Mouse (Mus musculus) forebrain, postnatal 0 days (tissue): Measurements from ENCODE around the gene Pkp1. TPM values are rescaled to one million over a fixed set of nuclear protein-coding genes. Genes with fewer than 3 reads are reported as not detected.

Source experiments
- ATAC-seq: fragments of 200-750 bp; cut with Nextera tagmentation; 2 replicates; pipeline ENCODE4 v1.8.0; 2017; ENCODE audit warnings: mild to moderate bottlenecking, moderate library complexity
- DNase-seq: peaks from one replicate; pipeline ENCODE4 v3.0.0-alpha.2; 2015
- H3K27ac ChIP-seq: fragments of 300-500 bp; sonication (generic); 2 replicates; pipeline ENCODE4 v1.5.1; 2014; ENCODE audit warnings: low read depth, mild to moderate bottlenecking, antibody characterized with exemption, low read length, moderate library complexity, mixed read lengths
- H3K27me3 ChIP-seq: fragments of 300-500 bp; sonication (generic); 2 replicates; pipeline ENCODE4 v1.6.1; 2014; ENCODE audit warnings: mild to moderate bottlenecking, low read length, mixed read lengths; ENCODE audit not compliant: insufficient read depth
- H3K36me3 ChIP-seq: fragments of 300-500 bp; sonication (generic); 2 replicates; pipeline ENCODE4 v1.6.1; 2014; ENCODE audit warnings: mild to moderate bottlenecking, moderate library complexity; ENCODE audit not compliant: insufficient read depth
- H3K4me1 ChIP-seq: fragments of 300-500 bp; sonication (generic); 2 replicates; pipeline ENCODE4 v1.6.1; 2014; ENCODE audit warnings: antibody characterized with exemption; ENCODE audit not compliant: insufficient read depth
- H3K4me2 ChIP-seq: fragments of 300-500 bp; sonication (generic); 2 replicates; pipeline ENCODE4 v1.6.1; 2014; ENCODE audit warnings: low read depth, mild to moderate bottlenecking, moderate library complexity
- H3K4me3 ChIP-seq: fragments of 300-500 bp; sonication (generic); 2 replicates; pipeline ENCODE4 v1.5.1; 2014; ENCODE audit warnings: low read depth, low read length, mixed read lengths
- H3K9ac ChIP-seq: fragments of 300-500 bp; sonication (generic); 2 replicates; pipeline ENCODE4 v1.6.1; 2014; ENCODE audit warnings: mild to moderate bottlenecking
- H3K9me3 ChIP-seq: fragments of 300-500 bp; sonication (generic); 2 replicates; pipeline ENCODE4 v1.6.1; 2016; ENCODE audit warnings: low read length
- CTCF ChIP-seq: sonication (generic); IDR thresholded peaks from 2 replicates; pipeline ENCODE4 v1.5.1; 2016; ENCODE audit warnings: antibody characterized with exemption, control low read depth, low read depth
- WGBS: fragments of 180-500 bp; shearing (Covaris S2); extraction: QIAGEN DNeasy Blood & Tissue Kit; methylation state at CpG from one replicate; pipeline ENCODE4 v1.1.7; 2014; 5-methylcytosine and 5-hydroxymethylcytosine counted together
- polyA plus RNA-seq: library from polyadenylated mRNA; unstranded; fragments of >200 nt; fragmentation: Nextera tagmentation; extraction: Ambion mirVana; gene quantifications from 2 replicates; pipeline ENCODE4 v1.2.1, GENCODE M21; 2015
- total RNA-seq: library from RNA; depleted of rRNA; stranded (reverse); fragments of >200 nt; gene quantifications from 2 replicates; pipeline ENCODE4 v1.2.3, GENCODE M21; 2014

Gene Pkp1
- total and polyA plus RNA-seq, 2 experiments from 2014 or later: 0.06 to 0.10 TPM

DNA sequence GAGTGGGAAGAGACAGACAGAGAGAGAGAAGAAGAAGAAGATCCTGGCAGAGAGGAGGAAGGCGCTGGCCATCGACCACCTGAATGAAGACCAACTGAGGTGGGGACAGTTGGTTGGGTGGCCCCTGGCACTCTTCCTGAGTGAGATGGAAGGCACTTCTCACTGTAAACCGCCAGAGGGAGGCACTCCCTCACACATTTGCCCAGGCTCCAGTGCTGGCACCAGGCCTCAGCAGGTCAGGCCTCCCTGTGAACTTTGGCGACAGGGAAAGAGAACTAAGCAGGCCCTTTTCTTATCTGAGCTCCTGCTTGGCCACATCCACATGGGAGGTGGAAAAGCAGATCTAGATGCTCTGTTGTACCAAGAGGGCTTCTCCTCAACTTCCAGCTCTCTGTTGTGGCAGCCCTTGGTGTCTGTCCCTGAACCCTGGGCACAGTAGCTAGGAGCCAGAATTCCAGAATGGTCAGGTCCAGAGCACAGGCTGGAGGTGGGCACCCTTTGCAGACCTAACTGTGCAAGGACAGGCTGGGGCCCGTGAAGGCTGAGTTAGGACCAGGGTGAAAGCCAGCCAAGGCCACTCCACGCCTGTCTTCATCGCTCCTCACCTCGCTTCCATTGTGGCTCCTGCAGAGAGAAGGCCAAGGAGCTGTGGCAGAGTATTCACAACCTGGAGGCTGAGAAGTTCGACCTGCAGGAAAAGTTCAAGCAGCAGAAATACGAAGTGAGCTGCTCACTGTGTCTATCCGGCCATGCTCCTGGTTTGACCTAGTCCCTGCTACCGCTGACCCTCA lies 68.1 kb downstream of the Pkp1 start:
- no peak for ATAC-seq
- peak; percentile 30 for DNase-seq
- no peak overlapping the region for H3K4me2 ChIP-seq
- H3K27ac ChIP-seq: no peak overlapping the region; the same call in 1 of the 2 replicates
- WGBS: 75% methylated on average over 12 of the region's 12 CpGs
- no peaks in the 10 kb centered on the region for H3K9me3 ChIP-seq
- TF ChIP-seq CTCF: peak; percentile 60
- no peak overlapping the region for H3K4me3 ChIP-seq
- H3K9ac ChIP-seq: no peak overlapping the region
- no peaks in the 10 kb centered on the region for H3K36me3 ChIP-seq
- H3K27me3 ChIP-seq: no peaks in the 10 kb centered on the region
- H3K4me1 ChIP-seq: no peaks in the 10 kb centered on the region

DNA sequence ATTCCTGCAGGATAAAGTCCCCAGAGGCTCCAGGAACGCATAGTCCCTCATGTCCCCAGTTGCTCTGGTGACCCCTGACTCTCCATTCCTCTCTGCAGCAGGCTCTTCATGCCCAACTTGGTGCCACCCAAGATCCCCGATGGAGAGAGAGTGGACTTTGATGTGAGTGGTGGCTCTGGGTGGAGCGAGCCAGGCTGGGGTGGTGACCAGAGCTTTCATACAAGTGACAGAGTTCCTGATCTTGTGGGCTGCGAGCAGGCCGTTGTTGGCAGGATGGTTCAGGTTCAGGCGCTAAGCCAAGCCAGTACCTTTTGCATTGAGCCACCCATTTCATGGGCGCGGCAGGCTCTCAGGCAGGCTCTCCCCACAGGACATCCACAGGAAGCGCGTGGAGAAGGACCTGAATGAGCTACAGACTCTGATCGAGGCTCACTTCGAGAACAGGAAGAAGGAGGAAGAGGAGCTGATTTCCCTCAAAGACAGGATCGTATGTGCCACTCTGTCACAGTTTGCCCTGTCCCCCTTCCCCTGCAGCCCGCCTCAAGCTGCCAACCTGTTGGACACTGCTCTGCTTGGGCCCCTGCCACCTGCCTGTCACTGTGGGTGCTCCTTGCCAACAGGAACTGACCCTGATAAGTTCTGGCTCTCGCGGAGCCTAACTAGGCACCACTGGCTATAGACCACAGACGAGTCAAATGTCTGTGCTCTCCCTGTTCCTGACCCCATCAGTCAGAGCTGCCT lies 71.2 kb downstream of the Pkp1 start:
- Histone ChIP-seq H3K27ac (no peak overlapping the region), H3K9ac (no peak overlapping the region), H3K4me2 (no peak overlapping the region), H3K4me1 (no peaks in the 10 kb centered on the region), H3K36me3 (no peaks in the 10 kb centered on the region), H3K27me3 (no peaks in the 10 kb centered on the region), H3K4me3 (no peak overlapping the region), H3K9me3 (no peaks in the 10 kb centered on the region)
- ATAC-seq (no peak), DNase-seq (no peak)
- no peak for TF ChIP-seq CTCF
- WGBS: 81% methylated on average over 17 of the region's 17 CpGs

DNA sequence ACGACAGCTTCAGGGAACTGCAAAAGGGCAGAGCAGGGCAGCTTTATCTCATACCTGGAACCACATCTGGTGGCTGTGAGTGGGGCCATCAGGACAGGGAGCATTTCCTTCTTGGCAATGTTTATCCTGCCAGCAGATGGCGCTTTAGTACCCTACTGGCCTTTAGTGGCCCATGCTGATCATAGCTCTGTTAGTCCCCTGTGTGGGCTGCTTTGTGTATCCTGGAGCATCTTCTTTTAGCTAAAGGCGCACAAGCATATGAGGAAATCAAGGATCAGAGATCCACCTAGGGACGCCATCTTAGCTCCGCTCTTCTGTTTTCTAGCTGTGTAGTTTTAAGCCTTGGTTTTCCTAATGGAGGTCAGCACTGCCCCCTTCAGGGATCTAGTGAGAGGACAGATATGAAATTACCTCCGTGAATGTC lies 71.9 kb downstream of the Pkp1 start:
- ATAC-seq (no peak), DNase-seq (peak; percentile 30)
- no peak overlapping the region for H3K4me3 ChIP-seq
- no peak overlapping the region for H3K27ac ChIP-seq
- no peak overlapping the region for H3K9ac ChIP-seq
- WGBS: 33% methylated on average over 6 of the region's 6 CpGs
- H3K9me3 ChIP-seq: no peaks in the 10 kb centered on the region
- no peaks in the 10 kb centered on the region for H3K4me1 ChIP-seq
- H3K4me2 ChIP-seq: no peak overlapping the region
- no peaks in the 10 kb centered on the region for H3K36me3 ChIP-seq
- peak; percentile 60 for TF ChIP-seq CTCF
- H3K27me3 ChIP-seq: no peaks in the 10 kb centered on the region

DNA sequence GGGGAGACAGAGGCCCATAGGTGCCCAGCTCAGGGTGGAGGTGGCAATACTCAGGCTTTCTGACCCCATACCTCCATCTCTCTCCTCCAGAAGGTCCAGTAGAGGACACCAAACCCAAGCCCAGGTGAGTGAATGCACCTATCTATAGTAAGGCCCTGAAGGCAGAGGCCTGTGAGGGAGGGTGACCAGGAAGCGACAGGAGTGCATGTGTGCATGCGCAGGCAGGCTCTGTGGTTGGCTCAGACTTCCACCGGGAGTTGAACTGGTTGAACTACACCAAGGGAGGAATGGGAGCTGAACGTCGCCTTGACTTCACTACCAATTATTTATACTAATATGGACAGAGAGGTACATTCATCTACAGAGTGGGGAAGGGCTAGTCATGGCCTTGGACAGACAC lies 72.4 kb downstream of the Pkp1 start:
- Histone ChIP-seq H3K4me1 (no peaks in the 10 kb centered on the region), H3K27me3 (no peaks in the 10 kb centered on the region), H3K27ac (no peak overlapping the region), H3K36me3 (no peaks in the 10 kb centered on the region), H3K9me3 (no peaks in the 10 kb centered on the region), H3K4me3 (no peak overlapping the region), H3K9ac (no peak overlapping the region), H3K4me2 (no peak overlapping the region)
- TF ChIP-seq CTCF: no peak
- DNase-seq (no peak), ATAC-seq (no peak)
- WGBS: 82% methylated on average over 5 of the region's 5 CpGs

DNA sequence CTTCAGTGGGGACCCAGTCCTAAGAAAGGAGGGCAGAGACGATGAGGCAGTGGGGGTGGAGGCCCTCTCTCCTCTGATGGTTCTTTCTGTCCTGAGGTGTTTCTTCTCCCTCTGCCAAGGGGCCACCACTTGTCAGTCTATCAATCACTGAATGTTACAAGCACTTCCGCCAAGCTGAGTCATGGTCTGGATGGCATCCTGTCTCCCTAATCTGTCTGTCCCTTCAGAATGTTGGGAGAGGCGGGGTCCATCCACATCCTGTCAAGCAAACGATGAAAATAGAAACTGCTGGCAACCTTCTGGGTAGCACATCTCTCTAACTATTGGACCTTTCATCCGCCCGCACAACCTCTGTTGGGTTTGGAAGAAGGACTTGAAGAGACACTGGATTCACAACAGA lies 74.5 kb downstream of the Pkp1 start:
- DNase-seq: no peak
- H3K27ac ChIP-seq: no peak overlapping the region
- ATAC-seq: no peak
- H3K27me3 ChIP-seq: no peaks in the 10 kb centered on the region
- no peaks in the 10 kb centered on the region for H3K4me1 ChIP-seq
- no peak overlapping the region for H3K4me2 ChIP-seq
- no peaks in the 10 kb centered on the region for H3K9me3 ChIP-seq
- H3K36me3 ChIP-seq: no peaks in the 10 kb centered on the region
- no peak for TF ChIP-seq CTCF
- H3K4me3 ChIP-seq: no peak overlapping the region
- 86% methylated on average over 6 of the region's 6 CpGs for WGBS
- H3K9ac ChIP-seq: no peak overlapping the region

DNA sequence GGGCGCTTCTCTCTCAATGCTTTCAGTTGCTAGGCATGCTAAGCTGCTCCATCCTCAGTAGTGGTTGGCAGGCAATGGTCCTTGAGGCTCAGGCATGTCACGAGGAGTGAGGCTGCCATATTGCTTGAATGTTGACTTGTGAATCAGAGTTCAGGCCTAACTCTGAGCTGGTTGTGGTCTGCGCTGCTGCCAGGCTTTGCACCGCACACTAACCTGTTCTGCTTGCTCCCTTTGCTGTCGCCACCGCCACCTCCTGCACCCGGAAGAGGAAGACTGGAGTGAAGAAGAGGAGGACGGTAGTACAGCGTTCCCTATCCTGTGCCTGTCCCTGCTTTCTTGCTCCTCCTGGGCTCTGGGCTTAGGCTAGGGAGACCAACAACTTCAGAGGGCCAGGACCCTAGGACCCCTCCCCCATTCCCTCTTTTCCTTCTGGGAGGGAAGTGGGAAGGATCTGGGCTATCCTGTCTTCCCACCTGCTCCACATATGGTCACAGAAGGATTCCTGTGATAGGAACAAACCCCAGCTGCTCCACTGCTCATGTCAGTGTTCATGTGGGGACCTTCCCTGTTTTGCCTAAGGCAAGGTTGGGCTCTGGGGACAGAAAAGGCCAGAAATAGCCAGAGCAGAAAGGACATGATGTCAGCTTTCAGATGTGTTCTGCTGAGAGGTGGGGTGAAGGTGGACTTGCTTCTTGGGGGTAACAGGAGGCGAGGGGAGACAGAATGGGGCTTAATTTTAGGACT lies 75.3 kb downstream of the Pkp1 start:
- TF ChIP-seq CTCF: no peak
- ATAC-seq: no peak
- Histone ChIP-seq H3K4me3 (no peak overlapping the region), H3K36me3 (no peaks in the 10 kb centered on the region), H3K27ac (no peak overlapping the region), H3K9me3 (no peaks in the 10 kb centered on the region), H3K4me2 (no peak overlapping the region), H3K27me3 (no peaks in the 10 kb centered on the region), H3K4me1 (no peaks in the 10 kb centered on the region), H3K9ac (no peak overlapping the region)
- WGBS: 85% methylated on average over 10 of the region's 10 CpGs
- no peak for DNase-seq
